Mouse (Mus musculus) hindbrain, embryonic 10.5 days (tissue): ENCODE measurements at regions not wholly inside any gene's neighbourhood (a gene's known extent, or its start where the extent isn't known, plus 50 kb on each side); places are given as distances from the start of the nearest gene placed in this dataset.

Experiments used
- DNase-seq: peaks from one replicate; pipeline ENCODE4 v3.0.0-alpha.2; 2017; ENCODE audit warnings: low spot score
- H3K27ac ChIP-seq: fragments of 300-500 bp; sonication (generic); 2 replicates; pipeline ENCODE4 v1.5.1; 2016; ENCODE audit warnings: mild to moderate bottlenecking, moderate library complexity
- H3K27me3 ChIP-seq: fragments of 300-500 bp; sonication (generic); 2 replicates; pipeline ENCODE4 v1.6.1; 2016; ENCODE audit warnings: mild to moderate bottlenecking; ENCODE audit not compliant: poor library complexity, insufficient read depth, severe bottlenecking
- H3K36me3 ChIP-seq: fragments of 300-500 bp; sonication (generic); 2 replicates; pipeline ENCODE4 v1.6.1; 2016; ENCODE audit warnings: mild to moderate bottlenecking, moderate library complexity
- H3K4me1 ChIP-seq: fragments of 300-500 bp; sonication (generic); replicated peaks from 2 replicates; pipeline ENCODE4 v1.6.1; 2016; ENCODE audit warnings: mild to moderate bottlenecking
- H3K4me3 ChIP-seq: fragments of 300-500 bp; sonication (generic); 2 replicates; pipeline ENCODE4 v1.5.1; 2016; ENCODE audit warnings: mild to moderate bottlenecking, moderate library complexity
- H3K9me3 ChIP-seq: fragments of 300-500 bp; sonication (generic); 2 replicates; pipeline ENCODE4 v1.6.1; 2016; ENCODE audit warnings: mild to moderate bottlenecking, moderate library complexity
- WGBS: fragments of 180-500 bp; shearing (Covaris S2); methylation state at CpG from one replicate; pipeline ENCODE4 v1.1.7; 2016; 5-methylcytosine and 5-hydroxymethylcytosine counted together

DNA sequence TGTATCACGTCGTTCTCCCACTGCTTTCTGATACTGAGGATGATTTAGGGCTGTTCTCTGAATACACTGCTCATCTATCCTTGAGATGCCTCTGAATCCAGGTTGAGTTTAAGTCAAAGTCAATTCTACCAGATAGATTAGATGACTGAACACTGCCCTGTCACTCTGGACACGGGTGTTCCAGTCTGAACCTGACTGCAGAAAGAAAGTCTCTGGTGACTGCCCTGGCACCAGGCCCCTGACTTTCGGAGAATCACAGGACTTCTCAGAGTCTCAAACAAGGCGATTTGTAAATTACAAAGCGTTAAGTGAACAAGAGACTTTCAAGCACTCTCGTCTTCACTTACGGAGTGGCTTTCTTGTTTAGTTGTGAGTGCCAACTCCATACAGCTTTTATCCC, 324.6 kb downstream of the Kcnrg start:
- H3K27me3 ChIP-seq: no peaks in the 10 kb centered on the region
- DNase-seq: no peak
- WGBS: 90% methylated on average over 8 of the region's 8 CpGs
- 0 out of 2 replicates have a peak, but pooled peaks cover 2% of the 10 kb centered on the region for H3K9me3 ChIP-seq
- no peaks in the 10 kb centered on the region for H3K36me3 ChIP-seq
- no peak overlapping the region for H3K4me3 ChIP-seq
- H3K27ac ChIP-seq: no peak overlapping the region
- no peaks in the 10 kb centered on the region for H3K4me1 ChIP-seq

DNA sequence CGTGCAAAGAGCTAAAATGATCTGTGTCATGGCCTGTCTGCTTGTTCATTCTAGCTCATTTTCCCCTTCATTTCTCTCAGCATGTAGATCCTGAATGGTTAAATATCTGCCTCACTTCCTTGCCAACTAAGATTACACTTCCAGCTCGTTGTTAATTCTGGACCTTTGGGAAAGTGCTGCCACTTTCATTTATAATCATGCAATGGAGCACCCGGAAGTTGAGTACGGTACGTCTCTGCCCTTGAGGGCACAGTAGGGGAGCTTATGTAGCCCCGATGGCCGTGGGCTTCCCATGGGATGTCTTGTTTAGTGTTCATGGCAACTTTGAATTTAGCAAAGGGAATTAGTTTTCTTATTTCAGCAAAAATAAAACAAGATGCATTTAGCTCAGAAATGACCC, 334.4 kb downstream of the Kcnrg start:
- H3K4me3 ChIP-seq: no peak overlapping the region
- no peak overlapping the region for H3K27ac ChIP-seq
- no peaks in the 10 kb centered on the region for H3K27me3 ChIP-seq
- no peaks in the 10 kb centered on the region for H3K36me3 ChIP-seq
- WGBS: 88% methylated on average over 7 of the region's 7 CpGs
- H3K4me1 ChIP-seq: peaks cover 10% of the 10 kb centered on the region
- DNase-seq: no peak
- 0 out of 2 replicates have a peak, but pooled peaks cover under 1% of the 10 kb centered on the region for H3K9me3 ChIP-seq

DNA sequence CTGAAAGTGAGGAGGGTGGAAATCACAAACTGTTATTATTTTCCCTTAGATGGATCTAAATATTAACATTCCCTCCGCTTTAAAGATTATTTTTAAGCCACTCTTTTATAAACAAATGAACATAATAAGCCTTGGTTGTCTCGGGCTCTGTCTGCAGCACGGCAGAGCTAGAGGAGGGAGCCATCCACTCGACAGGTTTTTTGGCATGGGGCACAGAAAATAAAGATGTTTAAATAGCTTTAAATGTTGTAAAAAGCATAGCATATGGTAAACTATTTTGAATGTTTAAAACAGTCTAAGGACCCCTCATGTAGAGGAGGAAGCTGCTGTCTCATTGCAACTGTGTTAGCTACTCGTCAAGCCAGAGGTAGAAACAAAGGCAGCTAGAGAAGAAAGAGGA, 338.4 kb downstream of the Kcnrg start:
- no peaks in the 10 kb centered on the region for H3K9me3 ChIP-seq
- H3K27ac ChIP-seq: 0 out of 2 replicates have a peak overlapping the region, but pooled peaks have one; percentile 35
- peaks cover 24% of the 10 kb centered on the region for H3K4me1 ChIP-seq
- DNase-seq: no peak
- no peaks in the 10 kb centered on the region for H3K27me3 ChIP-seq
- no peaks in the 10 kb centered on the region for H3K36me3 ChIP-seq
- H3K4me3 ChIP-seq: no peak overlapping the region
- WGBS: 46% methylated on average over 5 of the region's 5 CpGs

DNA sequence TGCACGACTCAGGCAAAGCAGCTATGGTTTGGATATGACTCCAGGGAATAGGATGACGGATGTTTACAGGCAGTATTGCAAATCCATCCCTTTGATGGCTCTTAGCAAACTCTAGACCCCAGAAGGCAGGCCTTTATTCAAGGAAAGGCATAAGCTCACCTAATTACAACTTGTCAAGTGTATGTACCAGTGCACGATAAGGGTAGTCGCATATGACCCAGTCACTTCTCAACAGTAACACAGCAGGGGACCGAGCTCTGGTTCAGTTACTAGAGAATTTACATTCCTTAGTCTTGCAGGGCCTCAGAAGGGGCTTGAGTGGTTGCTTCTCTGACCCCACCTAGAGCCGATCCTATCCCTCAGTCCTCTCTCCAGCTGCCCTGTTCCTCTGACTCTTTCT, 342.2 kb downstream of the Kcnrg start:
- WGBS: 57% methylated on average over 6 of the region's 6 CpGs
- DNase-seq: peak; percentile 15

DNA sequence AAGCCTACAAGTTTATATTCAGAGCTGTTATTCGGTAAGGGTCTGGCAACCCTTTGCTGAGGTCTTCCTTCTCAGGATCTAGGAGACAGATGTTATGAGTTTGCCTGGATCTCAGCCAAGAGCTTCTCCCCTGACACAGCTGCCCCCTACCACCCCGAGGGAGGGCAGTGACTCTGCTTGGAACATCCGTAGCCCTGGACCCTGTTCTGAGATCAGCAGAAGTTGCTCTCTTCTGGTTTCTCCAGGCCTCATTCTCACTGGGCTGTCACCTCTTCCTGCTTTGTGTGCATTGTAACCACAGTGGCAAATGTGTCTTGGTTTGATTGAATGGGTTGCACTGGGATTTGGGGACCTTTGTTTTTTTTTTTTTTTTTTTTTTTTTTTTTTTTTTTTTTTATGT, 342.4 kb upstream of the Rnaseh2b start:
- peak overlapping the region; percentile 36 for H3K27ac ChIP-seq
- WGBS: 60% methylated on average over 3 of the region's 3 CpGs

More for the DNA sequence above, 342.2 kb downstream of the Kcnrg start:
- H3K36me3 ChIP-seq: no peaks in the 10 kb centered on the region
- no peaks in the 10 kb centered on the region for H3K27me3 ChIP-seq
- H3K9me3 ChIP-seq: no peaks in the 10 kb centered on the region
- peak overlapping the region; percentile 36; the same call in 1 of the 2 replicates for H3K27ac ChIP-seq
- H3K4me1 ChIP-seq: peaks cover 24% of the 10 kb centered on the region
- H3K4me3 ChIP-seq: no peak overlapping the region

DNA sequence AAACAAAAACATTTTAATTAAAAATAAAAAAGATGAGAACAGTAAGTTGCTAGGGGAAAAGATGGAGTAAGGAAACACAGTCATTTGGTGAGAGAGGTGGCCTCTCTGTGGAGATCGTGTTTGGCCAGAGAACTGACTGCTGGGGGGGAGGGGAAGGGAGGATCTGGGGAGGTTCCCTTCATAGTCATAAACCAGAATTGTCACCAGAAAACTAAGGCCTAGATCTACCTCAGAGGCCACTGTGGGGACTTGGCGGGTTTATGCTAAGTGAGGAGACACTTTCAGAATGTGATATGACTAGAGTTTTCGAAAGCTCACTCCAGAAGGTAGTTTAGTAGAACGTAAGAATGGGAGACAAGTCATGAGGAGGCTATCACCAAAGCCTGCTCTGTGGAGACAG, 339.4 kb upstream of the Rnaseh2b start:
- DNase-seq: no peak
- Histone ChIP-seq H3K27me3 (no peaks in the 10 kb centered on the region), H3K36me3 (no peaks in the 10 kb centered on the region), H3K27ac (no peak overlapping the region), H3K4me3 (no peak overlapping the region), H3K9me3 (no peaks in the 10 kb centered on the region), H3K4me1 (peaks cover 14% of the 10 kb centered on the region)
- WGBS: 90% methylated on average over 4 of the region's 4 CpGs

More for the DNA sequence above, 342.4 kb upstream of the Rnaseh2b start:
- no peaks in the 10 kb centered on the region for H3K36me3 ChIP-seq
- peaks cover 24% of the 10 kb centered on the region for H3K4me1 ChIP-seq
- no peak for DNase-seq
- no peaks in the 10 kb centered on the region for H3K27me3 ChIP-seq
- H3K4me3 ChIP-seq: no peak overlapping the region
- no peaks in the 10 kb centered on the region for H3K9me3 ChIP-seq

DNA sequence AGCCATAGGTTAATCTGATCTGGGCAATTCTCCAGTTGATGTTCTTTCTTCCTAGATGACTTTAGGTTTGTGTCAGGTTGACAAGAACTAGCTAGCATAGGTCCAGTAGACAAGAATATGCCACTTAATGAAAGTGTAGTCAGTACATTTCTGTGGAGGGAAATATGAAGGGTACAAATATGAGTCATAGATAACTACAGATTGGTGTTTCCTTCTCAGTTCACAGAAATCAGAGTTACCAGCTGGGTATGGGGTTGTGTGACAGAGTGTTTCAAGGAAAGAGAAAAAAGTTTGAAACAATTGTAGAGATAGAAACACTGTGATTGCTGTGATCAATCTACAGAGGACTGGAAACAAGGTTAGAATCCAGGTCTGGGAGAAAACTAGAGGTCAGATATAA, 337.0 kb upstream of the Rnaseh2b start:
- Histone ChIP-seq H3K27me3 (no peaks in the 10 kb centered on the region), H3K4me1 (no peaks in the 10 kb centered on the region), H3K4me3 (no peak overlapping the region), H3K27ac (no peak overlapping the region), H3K9me3 (no peaks in the 10 kb centered on the region), H3K36me3 (no peaks in the 10 kb centered on the region)
- DNase-seq: no peak

DNA sequence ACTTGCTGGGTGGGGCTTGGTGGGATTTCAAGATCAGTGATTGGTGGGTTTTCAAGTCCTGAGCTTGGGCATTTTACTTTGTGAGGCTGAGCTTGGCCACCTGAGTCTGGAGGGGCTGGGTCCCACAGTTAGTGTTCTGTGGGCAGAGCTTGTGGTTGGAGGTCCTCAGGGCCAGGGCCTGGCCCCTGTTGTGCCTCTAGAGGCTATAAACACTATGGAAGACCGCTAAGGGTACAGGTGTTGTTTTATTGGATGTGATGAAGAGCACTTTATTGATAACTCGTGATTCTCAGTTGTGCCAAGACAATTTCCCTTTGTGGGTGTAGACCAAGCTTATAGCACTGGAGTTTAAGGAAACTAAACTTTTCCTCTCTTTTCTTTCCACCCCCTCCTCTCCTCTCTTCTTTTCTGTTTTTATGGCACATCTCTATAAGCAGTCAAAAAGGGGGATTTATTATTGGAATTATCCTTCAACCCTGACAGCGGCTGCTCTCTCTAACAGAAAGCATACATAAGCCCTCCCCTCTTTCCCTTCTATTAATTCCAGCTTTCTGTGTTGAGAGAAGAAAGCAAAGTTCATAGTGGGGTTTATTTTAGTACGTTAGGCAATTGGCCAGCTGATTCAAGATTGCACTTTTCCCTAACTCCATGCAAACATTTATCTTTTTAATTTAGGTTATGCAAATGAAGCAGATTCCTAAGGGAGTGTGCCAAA, 332.0 kb upstream of the Rnaseh2b start:
- 80% methylated on average over 4 of the region's 4 CpGs for WGBS

DNA sequence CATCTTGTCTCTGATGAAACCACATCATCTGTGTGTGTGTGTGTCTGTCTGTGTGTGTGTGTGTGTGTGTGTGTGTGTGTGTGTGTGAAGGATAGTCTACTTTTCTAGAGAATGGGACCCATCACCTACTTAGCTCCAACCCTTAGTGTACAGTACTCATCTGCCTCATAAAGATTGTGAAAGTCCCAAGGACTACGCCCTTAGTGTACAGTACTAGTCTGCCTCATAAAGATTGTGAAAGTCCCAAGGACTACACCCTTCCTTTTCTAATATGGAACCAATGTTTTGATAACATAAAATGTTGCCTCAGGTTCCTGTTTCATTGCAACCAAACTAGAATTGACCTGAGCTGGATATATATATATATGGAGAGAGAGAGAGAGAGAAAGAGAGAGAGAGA, 323.9 kb upstream of the Rnaseh2b start:
- H3K36me3 ChIP-seq: no peaks in the 10 kb centered on the region
- no peaks in the 10 kb centered on the region for H3K27me3 ChIP-seq
- no peak for DNase-seq
- no peak overlapping the region for H3K27ac ChIP-seq
- 80% methylated on average over 1 of the region's 1 CpGs for whole genome bisulfite sequencing
- H3K4me3 ChIP-seq: no peak overlapping the region
- no peaks in the 10 kb centered on the region for H3K4me1 ChIP-seq
- H3K9me3 ChIP-seq: no peaks in the 10 kb centered on the region

More for the DNA sequence above, 332.0 kb upstream of the Rnaseh2b start:
- Histone ChIP-seq H3K27me3 (no peaks in the 10 kb centered on the region), H3K27ac (no peak overlapping the region), H3K9me3 (no peaks in the 10 kb centered on the region), H3K4me3 (no peak overlapping the region), H3K36me3 (no peaks in the 10 kb centered on the region), H3K4me1 (no peaks in the 10 kb centered on the region)
- DNase-seq: no peak

DNA sequence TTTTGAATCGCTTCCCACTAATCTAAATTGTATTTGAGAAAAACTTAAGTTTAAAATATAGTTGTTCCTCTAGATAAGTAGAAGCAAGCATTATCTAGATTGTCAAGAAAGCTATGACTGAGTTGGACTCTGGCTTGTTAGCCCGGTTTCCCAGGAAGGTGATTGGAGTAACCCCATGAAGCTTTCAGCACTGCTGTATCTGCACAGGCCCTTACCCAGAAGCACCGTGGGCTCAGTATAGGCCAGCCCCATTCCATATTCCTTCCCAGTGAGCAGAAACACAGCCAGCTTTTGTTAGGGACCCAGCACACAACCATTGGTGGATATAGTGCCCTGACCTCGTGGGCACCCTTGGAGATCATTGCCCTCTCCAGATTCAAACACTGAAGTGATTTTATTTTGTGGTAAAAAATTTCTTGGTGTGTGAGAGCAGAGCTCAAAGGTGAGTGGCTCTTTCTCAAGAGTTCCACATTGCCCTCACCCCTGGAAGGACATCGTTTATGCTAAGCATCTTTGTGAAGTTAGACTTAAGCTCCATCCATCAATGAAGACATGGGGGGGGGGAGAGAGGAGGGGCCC, 323.3 kb upstream of the Rnaseh2b start:
- no peaks in the 10 kb centered on the region for H3K4me1 ChIP-seq
- no peaks in the 10 kb centered on the region for H3K36me3 ChIP-seq
- no peak for DNase-seq
- 86% methylated on average over 5 of the region's 5 CpGs for WGBS
- no peaks in the 10 kb centered on the region for H3K27me3 ChIP-seq
- H3K27ac ChIP-seq: no peak overlapping the region
- H3K4me3 ChIP-seq: no peak overlapping the region
- no peaks in the 10 kb centered on the region for H3K9me3 ChIP-seq

DNA sequence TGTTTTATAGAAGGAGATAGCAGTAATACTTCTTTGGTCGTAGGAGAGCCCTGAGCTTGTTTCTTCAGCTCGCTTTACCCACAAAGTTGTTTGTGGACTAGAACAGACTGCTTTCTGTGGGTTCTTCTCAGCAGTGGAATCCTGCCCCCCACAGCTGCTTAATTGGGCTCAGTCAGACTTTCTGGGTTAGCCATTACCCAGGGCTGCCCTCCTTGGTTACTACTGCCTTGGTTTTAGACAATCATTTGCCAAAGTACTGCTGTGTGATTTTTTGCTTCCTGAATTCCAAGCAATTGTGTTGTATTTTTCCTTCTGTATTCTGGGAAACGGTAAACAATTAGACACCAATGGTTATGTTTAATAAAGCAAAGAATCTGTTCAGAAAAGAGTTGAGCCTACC, 321.8 kb upstream of the Rnaseh2b start:
- no peaks in the 10 kb centered on the region for H3K27me3 ChIP-seq
- H3K27ac ChIP-seq: no peak overlapping the region
- DNase-seq: no peak
- H3K4me1 ChIP-seq: no peaks in the 10 kb centered on the region
- no peaks in the 10 kb centered on the region for H3K9me3 ChIP-seq
- 83% methylated on average over 3 of the region's 3 CpGs for WGBS
- H3K4me3 ChIP-seq: no peak overlapping the region
- no peaks in the 10 kb centered on the region for H3K36me3 ChIP-seq

DNA sequence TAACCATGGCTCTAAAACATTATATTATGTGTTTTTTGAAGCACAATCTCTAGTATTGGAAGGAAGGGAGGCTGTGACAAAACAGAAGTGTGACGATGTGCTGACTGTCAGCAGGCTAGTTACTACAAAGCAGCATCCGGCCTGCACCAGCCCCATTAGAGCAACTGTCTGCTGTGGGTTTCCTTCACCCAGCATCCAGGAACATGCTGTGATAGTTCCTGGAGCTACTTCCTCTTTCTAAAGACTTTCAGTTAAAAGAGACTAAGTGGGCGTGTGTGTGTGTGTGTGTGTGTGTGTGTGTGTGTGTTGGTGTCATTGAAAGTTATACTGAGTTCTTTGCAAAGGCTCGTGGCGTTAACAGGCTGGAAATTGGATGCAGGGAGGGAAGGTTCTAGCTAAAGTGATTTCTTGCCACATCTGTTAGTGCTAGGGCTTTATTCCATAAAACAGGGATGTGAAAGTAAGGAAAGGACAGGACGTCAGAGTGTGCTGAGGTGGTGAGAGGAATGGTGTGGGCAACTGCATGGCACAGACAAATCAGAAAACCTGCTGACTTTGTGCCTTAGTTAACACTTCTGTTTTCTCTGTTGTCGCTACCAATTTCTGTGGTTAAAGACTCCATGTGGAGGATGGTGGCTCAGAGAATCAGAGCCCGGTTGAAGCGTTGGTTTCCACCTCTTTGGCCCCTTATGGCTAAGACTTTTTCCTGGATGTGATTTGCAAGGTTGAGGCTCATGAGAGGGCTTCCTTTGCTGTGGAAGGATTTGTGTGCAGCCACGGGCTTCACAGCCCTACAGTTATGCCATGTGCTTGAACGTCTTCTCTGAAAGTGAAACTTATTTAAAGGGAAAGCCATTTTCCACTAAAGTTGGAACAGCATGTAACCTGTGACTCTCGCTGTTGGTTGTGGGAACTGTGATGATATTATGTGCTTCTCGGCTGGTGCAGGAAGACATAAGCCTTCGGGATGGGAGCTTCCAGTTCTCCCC, 321.0 kb upstream of the Rnaseh2b start:
- H3K9me3 ChIP-seq: no peaks in the 10 kb centered on the region
- no peaks in the 10 kb centered on the region for H3K36me3 ChIP-seq
- H3K27me3 ChIP-seq: no peaks in the 10 kb centered on the region
- DNase-seq: no peak
- H3K27ac ChIP-seq: no peak overlapping the region
- no peak overlapping the region for H3K4me3 ChIP-seq
- no peaks in the 10 kb centered on the region for H3K4me1 ChIP-seq
- WGBS: 80% methylated on average over 14 of the region's 14 CpGs

DNA sequence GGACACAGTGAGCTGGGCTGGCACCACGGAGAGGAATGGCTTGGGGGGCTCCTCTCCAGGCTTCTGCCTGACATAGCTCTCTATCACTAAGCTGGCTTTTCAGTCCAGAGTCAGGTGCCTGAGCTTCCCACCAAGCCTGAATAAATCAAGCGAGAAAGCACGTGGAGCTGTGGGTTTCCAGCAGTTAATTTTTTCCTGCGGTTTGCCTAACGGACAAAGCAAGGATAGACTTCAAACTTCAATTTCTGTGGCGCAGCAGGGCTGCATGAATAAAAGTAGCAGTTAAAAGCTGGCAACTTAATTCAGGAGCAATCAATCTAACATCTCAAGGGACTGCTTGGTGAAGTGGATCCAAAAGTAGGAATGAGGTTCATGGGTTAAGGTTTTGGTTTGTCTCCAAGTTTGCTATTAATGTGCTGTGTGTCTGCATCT, 317.1 kb upstream of the Rnaseh2b start:
- Histone ChIP-seq H3K4me1 (no peaks in the 10 kb centered on the region), H3K36me3 (no peaks in the 10 kb centered on the region), H3K9me3 (no peaks in the 10 kb centered on the region), H3K27me3 (no peaks in the 10 kb centered on the region), H3K27ac (no peak overlapping the region), H3K4me3 (no peak overlapping the region)
- no peak for DNase-seq
- WGBS: 74% methylated on average over 6 of the region's 6 CpGs
